Mouse (Mus musculus) macrophage (primary cell): ENCODE results near the gene Mamdc4. TPM values are rescaled to one million over a fixed set of nuclear protein-coding genes. Genes with fewer than 3 reads are reported as not detected.
A peak's percentile ranks its signal among the peaks of the same experiment; 100 is the strongest.

Experiments used
- H3K27ac ChIP-seq: fragments of 350-480 bp; formaldehyde crosslinking; 2 replicates; pipeline ENCODE4 v1.9.0; 2021
- H3K36me3 ChIP-seq: fragments of 350-480 bp; formaldehyde crosslinking; 2 replicates; pipeline ENCODE4 v1.9.0; 2021; ENCODE audit errors: inconsistent target
- H3K4me3 ChIP-seq: fragments of 350-480 bp; formaldehyde crosslinking; 2 replicates; pipeline ENCODE4 v1.9.0; 2021; ENCODE audit errors: inconsistent target
- H3K79me2 ChIP-seq: fragments of 350-480 bp; formaldehyde crosslinking; 2 replicates; pipeline ENCODE4 v1.9.0; 2021; ENCODE audit errors: inconsistent target
- WGBS: methylation state at CpG from one replicate; pipeline ENCODE4 v1.1.7; 2026; ENCODE audit warnings: inconsistent platforms; ENCODE audit not compliant: missing documents; 5-methylcytosine and 5-hydroxymethylcytosine counted together
- polyA plus RNA-seq: library from polyadenylated mRNA; stranded (reverse); fragments of 250-400 nt; gene quantifications from 3 replicates; pipeline ENCODE4 v1.2.4, GENCODE M21; 2018; ENCODE audit warnings: inconsistent platforms

The Mamdc4 gene
- polyA plus RNA-seq, 1 experiment from 2014 or later = 0.04 TPM

GRCm38 (mm10) chr2:25591863-25592262 lies 17.2 kb upstream of the Mamdc4 start:
- H3K36me3 ChIP-seq = peaks cover 42% of the 10 kb centered on the region
- H3K4me3 ChIP-seq = no peak overlapping the region
- H3K79me2 ChIP-seq = no peaks in the 10 kb centered on the region
- 83% methylated on average over 2 of the region's 2 CpGs for WGBS
- H3K27ac ChIP-seq = no peak overlapping the region

DNA sequence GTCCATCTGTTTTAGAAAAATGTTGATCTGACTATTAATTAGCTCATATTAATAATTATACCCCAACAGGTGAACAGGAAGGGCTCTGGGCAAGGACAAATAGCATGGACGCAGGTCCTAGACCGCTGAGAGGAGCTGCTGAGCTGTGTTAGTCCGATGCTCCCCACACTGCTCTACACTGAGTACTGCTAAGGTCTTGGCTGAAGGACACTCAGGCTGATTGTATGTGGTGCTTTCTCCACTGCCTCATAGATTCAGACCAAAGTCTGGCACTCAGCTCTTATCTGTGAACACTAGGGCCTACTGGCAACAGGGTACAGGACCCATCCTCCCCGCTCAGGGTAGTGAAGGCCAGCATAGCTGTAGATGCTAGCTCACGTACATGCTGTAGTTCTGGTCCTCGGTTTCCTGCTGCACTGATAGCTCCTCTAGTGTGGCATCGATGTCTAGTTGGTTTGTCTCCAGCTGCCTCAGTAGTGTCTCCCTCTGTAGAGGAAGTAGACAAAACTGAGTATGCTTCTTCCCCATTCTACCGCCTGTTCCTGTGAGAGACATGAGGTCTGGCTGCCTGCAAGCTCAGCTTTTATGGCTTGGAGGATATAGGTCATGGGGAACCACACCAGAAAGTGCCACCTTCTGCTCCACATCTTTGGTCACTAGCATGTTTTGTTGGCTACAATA lies 13.7 kb upstream of the Mamdc4 start:
- Histone ChIP-seq H3K36me3 (peaks cover 36% of the 10 kb centered on the region), H3K27ac (peak overlapping the region; percentile 79)
- 82% methylated on average over 8 of the region's 8 CpGs for WGBS

GRCm38 (mm10) chr2:25587290-25587689 lies 12.6 kb upstream of the Mamdc4 start:
- Histone ChIP-seq H3K79me2 (no peaks in the 10 kb centered on the region), H3K4me3 (no peak overlapping the region), H3K27ac (peak overlapping the region; percentile 79), H3K36me3 (peaks cover 30% of the 10 kb centered on the region)
- 96% methylated on average over 8 of the region's 8 CpGs for WGBS

More for the DNA sequence above, 13.7 kb upstream of the Mamdc4 start:
- H3K79me2 ChIP-seq = no peaks in the 10 kb centered on the region
- H3K4me3 ChIP-seq = no peak overlapping the region

- H3K79me2 ChIP-seq = no peaks in the 10 kb centered on the region
- H3K36me3 ChIP-seq = peaks cover 27% of the 10 kb centered on the region
- no peak overlapping the region for H3K4me3 ChIP-seq
- 88% methylated on average over 3 of the region's 3 CpGs for WGBS
- no peak overlapping the region for H3K27ac ChIP-seq
These were observed 11.0 kb upstream of the Mamdc4 start for GRCm38 (mm10) chr2:25585601-25586000.

DNA sequence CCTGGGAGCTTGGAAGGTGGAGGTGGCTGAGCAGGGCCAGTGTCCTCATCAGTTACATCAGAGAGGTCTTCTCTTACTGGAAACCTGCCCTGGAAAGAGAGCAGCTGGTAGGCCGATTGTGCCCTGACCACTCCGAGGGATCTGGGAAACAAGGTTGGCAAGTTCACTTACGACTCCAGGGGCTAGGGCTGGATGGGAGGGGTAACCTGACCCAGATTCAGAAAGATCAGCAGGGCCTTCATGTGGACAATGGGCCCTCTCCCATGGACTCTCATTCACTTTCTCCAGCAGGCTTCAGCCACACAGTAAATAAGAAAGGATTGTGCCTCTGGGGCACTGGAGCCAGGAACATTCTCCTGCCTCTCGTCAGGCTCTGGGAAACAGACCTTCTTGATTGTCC lies 10.2 kb upstream of the Mamdc4 start:
- no peak overlapping the region for H3K4me3 ChIP-seq
- peaks cover 27% of the 10 kb centered on the region for H3K36me3 ChIP-seq
- H3K27ac ChIP-seq = no peak overlapping the region
- 100% methylated on average over 4 of the region's 4 CpGs for WGBS
- no peaks in the 10 kb centered on the region for H3K79me2 ChIP-seq

GRCm38 (mm10) chr2:25584152-25584551 lies 9.5 kb upstream of the Mamdc4 start:
- Histone ChIP-seq H3K79me2 (no peaks in the 10 kb centered on the region), H3K27ac (no peak overlapping the region), H3K36me3 (peaks cover 27% of the 10 kb centered on the region), H3K4me3 (no peak overlapping the region)
- 97% methylated on average over 3 of the region's 3 CpGs for WGBS

DNA sequence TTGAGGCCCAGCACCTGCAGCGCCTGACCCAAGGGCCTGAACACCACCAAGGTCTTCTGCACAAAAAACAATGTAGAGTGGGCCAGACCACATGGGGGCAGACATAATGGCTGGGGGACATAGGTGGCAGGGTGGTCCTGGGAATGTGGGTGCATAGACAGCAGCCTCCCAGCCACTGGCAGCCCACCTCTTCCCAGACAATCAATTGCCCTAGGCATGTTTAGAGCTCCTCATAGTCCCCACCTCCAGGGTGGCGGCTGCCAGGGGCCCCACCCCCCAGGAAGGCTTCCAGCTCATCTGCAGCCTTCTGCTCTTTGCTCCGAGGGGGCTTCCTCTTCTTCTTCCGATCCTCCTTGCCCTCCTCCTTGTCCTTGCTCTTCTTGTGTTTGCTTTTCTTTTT lies 8.9 kb upstream of the Mamdc4 start:
- no peaks in the 10 kb centered on the region for H3K79me2 ChIP-seq
- peaks cover 27% of the 10 kb centered on the region for H3K36me3 ChIP-seq
- 76% methylated on average over 3 of the region's 4 CpGs for WGBS
- H3K4me3 ChIP-seq = no peak overlapping the region
- no peak overlapping the region for H3K27ac ChIP-seq

- 96% methylated on average over 6 of the region's 6 CpGs for WGBS
- H3K79me2 ChIP-seq = no peaks in the 10 kb centered on the region
- no peak overlapping the region for H3K4me3 ChIP-seq
- no peak overlapping the region for H3K27ac ChIP-seq
- peaks cover 27% of the 10 kb centered on the region for H3K36me3 ChIP-seq
These were observed 8.5 kb upstream of the Mamdc4 start for GRCm38 (mm10) chr2:25583120-25583481.

- 46% methylated on average over 12 of the region's 12 CpGs for WGBS
- H3K36me3 ChIP-seq = peaks cover 27% of the 10 kb centered on the region
- H3K4me3 ChIP-seq = no peak overlapping the region
- no peak overlapping the region for H3K27ac ChIP-seq
- no peaks in the 10 kb centered on the region for H3K79me2 ChIP-seq
These were observed 7.9 kb upstream of the Mamdc4 start for GRCm38 (mm10) chr2:25582466-25583119.

GRCm38 (mm10) chr2:25581901-25582301 lies 7.3 kb upstream of the Mamdc4 start:
- no peak overlapping the region for H3K4me3 ChIP-seq
- 5% methylated on average over 6 of the region's 6 CpGs for WGBS
- H3K27ac ChIP-seq = 0 out of 2 replicates have a peak overlapping the region, but pooled peaks have one; percentile 10
- H3K79me2 ChIP-seq = no peaks in the 10 kb centered on the region
- peaks cover 27% of the 10 kb centered on the region for H3K36me3 ChIP-seq

GRCm38 (mm10) chr2:25581294-25581864 lies 6.7 kb upstream of the Mamdc4 start, which contains the start of gene Ajm1:
Ajm1 (minus strand) TSS chr2:25581757.
- H3K4me3 ChIP-seq = peak within 1 kb of the TSS; percentile 8; the same call in 1 of the 2 replicates
- H3K36me3 ChIP-seq = peaks cover 27% of the 10 kb centered on the region
- H3K27ac ChIP-seq = 0 out of 2 replicates have a peak within 1 kb of the TSS, but pooled peaks have one; percentile 10
- H3K79me2 ChIP-seq = no peaks in the 10 kb centered on the region
- WGBS = 9% methylated on average over 19 of the region's 19 CpGs

- 42% methylated on average over 4 of the region's 6 CpGs for whole genome bisulfite sequencing
- peaks cover 26% of the 10 kb centered on the region for H3K36me3 ChIP-seq
- H3K27ac ChIP-seq = no peak overlapping the region
- no peaks in the 10 kb centered on the region for H3K79me2 ChIP-seq
- H3K4me3 ChIP-seq = no peak overlapping the region
These were observed 6.0 kb upstream of the Mamdc4 start for GRCm38 (mm10) chr2:25580621-25581101.

DNA sequence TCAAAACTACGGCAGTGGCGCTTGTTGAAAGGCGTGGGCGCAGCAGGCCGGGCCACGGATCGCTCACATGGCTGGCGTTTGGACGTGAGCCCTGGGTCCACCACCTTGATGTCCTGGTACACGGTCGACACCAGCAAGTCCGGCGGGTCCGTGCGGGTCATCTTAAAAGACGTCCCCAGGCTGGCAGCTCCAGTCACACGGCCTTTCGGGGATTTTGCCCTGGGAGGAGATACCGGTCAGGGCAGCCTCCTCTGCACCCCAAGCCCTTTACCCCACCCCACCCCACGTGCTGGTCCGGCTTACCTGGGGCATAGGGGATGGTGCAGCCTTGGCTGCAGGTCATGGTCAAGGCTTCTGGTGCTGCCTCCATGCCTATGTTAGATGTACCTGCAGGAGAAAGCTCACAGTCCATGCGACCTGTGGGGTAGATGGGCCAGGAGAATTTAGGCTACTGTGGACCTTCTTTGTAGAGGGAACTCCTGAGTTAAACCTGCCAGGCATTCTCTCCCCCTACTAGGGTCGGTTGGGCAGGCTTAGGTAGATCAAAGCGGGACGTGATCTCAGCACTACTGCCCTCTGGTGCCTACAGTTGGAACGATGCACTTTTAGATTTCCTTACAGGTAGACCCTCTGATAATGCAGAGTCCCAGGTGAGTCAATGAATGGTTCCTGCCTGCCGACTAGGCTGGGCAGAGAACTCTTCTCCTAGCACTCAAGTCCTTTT lies 5.3 kb upstream of the Mamdc4 start:
- peaks cover 19% of the 10 kb centered on the region for H3K36me3 ChIP-seq
- H3K27ac ChIP-seq = no peak overlapping the region
- H3K79me2 ChIP-seq = no peaks in the 10 kb centered on the region
- WGBS = 11% methylated on average over 27 of the region's 27 CpGs
- no peak overlapping the region for H3K4me3 ChIP-seq
